Mouse (Mus musculus) midbrain, embryonic 12.5 days (tissue): ENCODE measurements around the gene Fstl1. TPM values are rescaled to one million over a fixed set of nuclear protein-coding genes. Genes with fewer than 3 reads are reported as not detected.

ENCODE experiments used
- ATAC-seq: fragments of 200-750 bp; cut with Nextera tagmentation; 2 replicates; pipeline ENCODE4 v1.8.0; 2017; ENCODE audit warnings: low read depth, moderate TSS enrichment, moderate library complexity; ENCODE audit not compliant: low FRiP score
- H3K27ac ChIP-seq: fragments of 300-500 bp; sonication (generic); replicated peaks from 2 replicates; pipeline ENCODE4 v1.5.1; 2016; ENCODE audit warnings: mild to moderate bottlenecking
- H3K27me3 ChIP-seq: fragments of 300-500 bp; sonication (generic); 2 replicates; pipeline ENCODE4 v1.6.1; 2016; ENCODE audit warnings: mild to moderate bottlenecking
- H3K36me3 ChIP-seq: fragments of 300-500 bp; sonication (generic); 2 replicates; pipeline ENCODE4 v1.6.1; 2016
- H3K4me1 ChIP-seq: fragments of 300-500 bp; sonication (generic); 2 replicates; pipeline ENCODE4 v1.6.1; 2016
- H3K4me2 ChIP-seq: fragments of 300-500 bp; sonication (generic); replicated peaks from 2 replicates; pipeline ENCODE4 v1.6.1; 2016; ENCODE audit warnings: mild to moderate bottlenecking, moderate library complexity
- H3K4me3 ChIP-seq: fragments of 300-500 bp; sonication (generic); 2 replicates; pipeline ENCODE4 v1.5.1; 2016; ENCODE audit warnings: mild to moderate bottlenecking
- H3K9ac ChIP-seq: fragments of 300-500 bp; sonication (generic); replicated peaks from 2 replicates; pipeline ENCODE4 v1.6.1; 2016; ENCODE audit warnings: mild to moderate bottlenecking, moderate library complexity
- H3K9me3 ChIP-seq: fragments of 300-500 bp; sonication (generic); 2 replicates; pipeline ENCODE4 v1.6.1; 2016; ENCODE audit warnings: mild to moderate bottlenecking
- WGBS: fragments of 180-500 bp; shearing (Covaris S2); methylation state at CpG from one replicate; pipeline ENCODE4 v1.1.7; 2016; 5-methylcytosine and 5-hydroxymethylcytosine counted together
- polyA plus RNA-seq: library from polyadenylated mRNA; unstranded; fragments of >200 nt; fragmentation: Nextera tagmentation; extraction: Ambion mirVana; gene quantifications from 2 replicates; pipeline ENCODE4 v1.2.1, GENCODE M21; 2016

Gene Fstl1
- polyA plus RNA-seq, 1 experiment from 2014 or later = 215 TPM

- Histone ChIP-seq H3K36me3 (peaks cover 22% of the 10 kb centered on the region; the same call in 1 of the 2 replicates), H3K27me3 (no peaks in the 10 kb centered on the region), H3K4me1 (no peaks in the 10 kb centered on the region), H3K9me3 (no peaks in the 10 kb centered on the region), H3K9ac (no peak overlapping the region), H3K27ac (no peak overlapping the region), H3K4me2 (no peak overlapping the region), H3K4me3 (no peak overlapping the region)
- no peak for ATAC-seq
- WGBS = 77% methylated on average over 3 of the region's 3 CpGs
Observed at GRCm38 (mm10) chr16:37837571-37837970, 60.9 kb downstream of the Fstl1 start.

GRCm38 (mm10) chr16:37842439-37842838 lies 65.8 kb downstream of the Fstl1 start:
- H3K27me3 ChIP-seq = no peaks in the 10 kb centered on the region
- no peak overlapping the region for H3K4me3 ChIP-seq
- no peaks in the 10 kb centered on the region for H3K36me3 ChIP-seq
- no peaks in the 10 kb centered on the region for H3K9me3 ChIP-seq
- H3K9ac ChIP-seq = no peak overlapping the region
- H3K27ac ChIP-seq = no peak overlapping the region
- ATAC-seq = no peak
- no peaks in the 10 kb centered on the region for H3K4me1 ChIP-seq
- 97% methylated on average over 2 of the region's 2 CpGs for WGBS
- H3K4me2 ChIP-seq = no peak overlapping the region

GRCm38 (mm10) chr16:37843740-37844139 lies 67.1 kb downstream of the Fstl1 start:
- no peak overlapping the region for H3K9ac ChIP-seq
- 92% methylated on average over 12 of the region's 12 CpGs for whole genome bisulfite sequencing
- no peak for ATAC-seq
- no peak overlapping the region for H3K27ac ChIP-seq
- no peaks in the 10 kb centered on the region for H3K27me3 ChIP-seq
- H3K9me3 ChIP-seq = no peaks in the 10 kb centered on the region
- H3K36me3 ChIP-seq = no peaks in the 10 kb centered on the region
- H3K4me1 ChIP-seq = no peaks in the 10 kb centered on the region
- H3K4me3 ChIP-seq = no peak overlapping the region
- no peak overlapping the region for H3K4me2 ChIP-seq

- Histone ChIP-seq H3K27me3 (no peaks in the 10 kb centered on the region), H3K36me3 (no peaks in the 10 kb centered on the region), H3K9me3 (no peaks in the 10 kb centered on the region), H3K4me3 (no peak overlapping the region), H3K9ac (no peak overlapping the region), H3K27ac (no peak overlapping the region), H3K4me2 (no peak overlapping the region), H3K4me1 (no peaks in the 10 kb centered on the region)
- ATAC-seq = no peak
- WGBS = 91% methylated on average over 7 of the region's 7 CpGs
Observed at GRCm38 (mm10) chr16:37845202-37845925, 68.7 kb downstream of the Fstl1 start.

GRCm38 (mm10) chr16:37847081-37847480 lies 70.4 kb downstream of the Fstl1 start:
- Histone ChIP-seq H3K4me3 (no peak overlapping the region), H3K9ac (no peak overlapping the region), H3K4me2 (no peak overlapping the region), H3K27me3 (no peaks in the 10 kb centered on the region), H3K4me1 (no peaks in the 10 kb centered on the region), H3K36me3 (no peaks in the 10 kb centered on the region), H3K27ac (no peak overlapping the region), H3K9me3 (no peaks in the 10 kb centered on the region)
- WGBS = 97% methylated on average over 3 of the region's 3 CpGs
- ATAC-seq = no peak

- no peaks in the 10 kb centered on the region for H3K27me3 ChIP-seq
- no peak for ATAC-seq
- no peak overlapping the region for H3K4me3 ChIP-seq
- no peak overlapping the region for H3K9ac ChIP-seq
- no peak overlapping the region for H3K4me2 ChIP-seq
- no peaks in the 10 kb centered on the region for H3K36me3 ChIP-seq
- WGBS = 62% methylated on average over 5 of the region's 5 CpGs
- H3K27ac ChIP-seq = no peak overlapping the region
- H3K4me1 ChIP-seq = no peaks in the 10 kb centered on the region
- H3K9me3 ChIP-seq = no peaks in the 10 kb centered on the region
Observed at GRCm38 (mm10) chr16:37851366-37851765, 74.7 kb downstream of the Fstl1 start.

- no peak for ATAC-seq
- no peaks in the 10 kb centered on the region for H3K36me3 ChIP-seq
- no peak overlapping the region for H3K4me2 ChIP-seq
- H3K27ac ChIP-seq = no peak overlapping the region
- WGBS = 81% methylated on average over 9 of the region's 9 CpGs
- H3K27me3 ChIP-seq = no peaks in the 10 kb centered on the region
- H3K9me3 ChIP-seq = no peaks in the 10 kb centered on the region
- no peaks in the 10 kb centered on the region for H3K4me1 ChIP-seq
- no peak overlapping the region for H3K4me3 ChIP-seq
- no peak overlapping the region for H3K9ac ChIP-seq
Observed at GRCm38 (mm10) chr16:37853279-37853678, 76.6 kb downstream of the Fstl1 start.

- WGBS = 79% methylated on average over 14 of the region's 14 CpGs
- no peak overlapping the region for H3K4me3 ChIP-seq
- H3K4me2 ChIP-seq = no peak overlapping the region
- no peak for ATAC-seq
- no peaks in the 10 kb centered on the region for H3K9me3 ChIP-seq
- H3K9ac ChIP-seq = no peak overlapping the region
- H3K27ac ChIP-seq = no peak overlapping the region
- H3K36me3 ChIP-seq = no peaks in the 10 kb centered on the region
- H3K4me1 ChIP-seq = no peaks in the 10 kb centered on the region
- H3K27me3 ChIP-seq = no peaks in the 10 kb centered on the region
Observed at GRCm38 (mm10) chr16:37854054-37854453, 77.4 kb downstream of the Fstl1 start.

- no peak for ATAC-seq
Observed at GRCm38 (mm10) chr16:37854593-37854992, 77.9 kb downstream of the Fstl1 start.

GRCm38 (mm10) chr16:37855583-37855982 lies 78.9 kb downstream of the Fstl1 start:
- Histone ChIP-seq H3K27ac (no peak overlapping the region), H3K9me3 (no peaks in the 10 kb centered on the region), H3K9ac (no peak overlapping the region), H3K4me2 (no peak overlapping the region), H3K27me3 (no peaks in the 10 kb centered on the region), H3K4me3 (no peak overlapping the region), H3K4me1 (no peaks in the 10 kb centered on the region), H3K36me3 (no peaks in the 10 kb centered on the region)
- ATAC-seq = no peak
- WGBS = 78% methylated on average over 8 of the region's 8 CpGs

More at GRCm38 (mm10) chr16:37854593-37854992, 77.9 kb downstream of the Fstl1 start:
- WGBS = 74% methylated on average over 5 of the region's 5 CpGs
- H3K4me2 ChIP-seq = no peak overlapping the region
- H3K4me1 ChIP-seq = no peaks in the 10 kb centered on the region
- no peaks in the 10 kb centered on the region for H3K27me3 ChIP-seq
- no peaks in the 10 kb centered on the region for H3K36me3 ChIP-seq
- no peaks in the 10 kb centered on the region for H3K9me3 ChIP-seq
- no peak overlapping the region for H3K9ac ChIP-seq
- H3K27ac ChIP-seq = no peak overlapping the region
- H3K4me3 ChIP-seq = no peak overlapping the region

- ATAC-seq = no peak
- H3K36me3 ChIP-seq = no peaks in the 10 kb centered on the region
- no peak overlapping the region for H3K4me2 ChIP-seq
- 83% methylated on average over 3 of the region's 3 CpGs for WGBS
- H3K9ac ChIP-seq = no peak overlapping the region
- no peak overlapping the region for H3K27ac ChIP-seq
- no peaks in the 10 kb centered on the region for H3K27me3 ChIP-seq
- H3K4me1 ChIP-seq = no peaks in the 10 kb centered on the region
- H3K9me3 ChIP-seq = no peaks in the 10 kb centered on the region
- H3K4me3 ChIP-seq = no peak overlapping the region
Observed at GRCm38 (mm10) chr16:37856327-37856726, 79.7 kb downstream of the Fstl1 start.

- H3K36me3 ChIP-seq = no peaks in the 10 kb centered on the region
- no peak overlapping the region for H3K9ac ChIP-seq
- no peaks in the 10 kb centered on the region for H3K9me3 ChIP-seq
- no peak overlapping the region for H3K27ac ChIP-seq
- H3K4me2 ChIP-seq = no peak overlapping the region
- no peaks in the 10 kb centered on the region for H3K27me3 ChIP-seq
- ATAC-seq = no peak
- 63% methylated on average over 8 of the region's 8 CpGs for WGBS
- H3K4me3 ChIP-seq = no peak overlapping the region
- H3K4me1 ChIP-seq = no peaks in the 10 kb centered on the region
Observed at GRCm38 (mm10) chr16:37857495-37857894, 80.8 kb downstream of the Fstl1 start.

- no peak for ATAC-seq
- no peaks in the 10 kb centered on the region for H3K4me1 ChIP-seq
- H3K4me3 ChIP-seq = no peak overlapping the region
- no peak overlapping the region for H3K27ac ChIP-seq
- WGBS = 78% methylated on average over 7 of the region's 7 CpGs
- H3K9me3 ChIP-seq = no peaks in the 10 kb centered on the region
- no peaks in the 10 kb centered on the region for H3K36me3 ChIP-seq
- H3K9ac ChIP-seq = no peak overlapping the region
- H3K4me2 ChIP-seq = no peak overlapping the region
- no peaks in the 10 kb centered on the region for H3K27me3 ChIP-seq
Observed at GRCm38 (mm10) chr16:37860213-37860612, 83.5 kb downstream of the Fstl1 start.
